Mouse (Mus musculus) ES-E14 (cell line): ENCODE results near the gene Shc1.

Experiments used
- HCFC1 ChIP-seq: IDR thresholded peaks from 2 replicates; pipeline ENCODE4 v1.6.1; 2012; ENCODE audit warnings: low read length, inconsistent platforms, borderline replicate concordance; ENCODE audit not compliant: insufficient read depth
- MAFK ChIP-seq: IDR thresholded peaks from 2 replicates; pipeline ENCODE4 v1.6.1; 2014; ENCODE audit warnings: mild to moderate bottlenecking, low read depth, low read length, inconsistent platforms; ENCODE audit not compliant: insufficient read depth
- ZC3H11A ChIP-seq: IDR thresholded peaks from 2 replicates; pipeline ENCODE4 v1.6.1; 2012; ENCODE audit warnings: low read depth, mild to moderate bottlenecking, inconsistent platforms, low read length, borderline replicate concordance
- ZNF384 ChIP-seq: IDR thresholded peaks from 2 replicates; pipeline ENCODE4 v1.6.1; 2012; ENCODE audit warnings: low read depth, low read length, inconsistent platforms

DNA sequence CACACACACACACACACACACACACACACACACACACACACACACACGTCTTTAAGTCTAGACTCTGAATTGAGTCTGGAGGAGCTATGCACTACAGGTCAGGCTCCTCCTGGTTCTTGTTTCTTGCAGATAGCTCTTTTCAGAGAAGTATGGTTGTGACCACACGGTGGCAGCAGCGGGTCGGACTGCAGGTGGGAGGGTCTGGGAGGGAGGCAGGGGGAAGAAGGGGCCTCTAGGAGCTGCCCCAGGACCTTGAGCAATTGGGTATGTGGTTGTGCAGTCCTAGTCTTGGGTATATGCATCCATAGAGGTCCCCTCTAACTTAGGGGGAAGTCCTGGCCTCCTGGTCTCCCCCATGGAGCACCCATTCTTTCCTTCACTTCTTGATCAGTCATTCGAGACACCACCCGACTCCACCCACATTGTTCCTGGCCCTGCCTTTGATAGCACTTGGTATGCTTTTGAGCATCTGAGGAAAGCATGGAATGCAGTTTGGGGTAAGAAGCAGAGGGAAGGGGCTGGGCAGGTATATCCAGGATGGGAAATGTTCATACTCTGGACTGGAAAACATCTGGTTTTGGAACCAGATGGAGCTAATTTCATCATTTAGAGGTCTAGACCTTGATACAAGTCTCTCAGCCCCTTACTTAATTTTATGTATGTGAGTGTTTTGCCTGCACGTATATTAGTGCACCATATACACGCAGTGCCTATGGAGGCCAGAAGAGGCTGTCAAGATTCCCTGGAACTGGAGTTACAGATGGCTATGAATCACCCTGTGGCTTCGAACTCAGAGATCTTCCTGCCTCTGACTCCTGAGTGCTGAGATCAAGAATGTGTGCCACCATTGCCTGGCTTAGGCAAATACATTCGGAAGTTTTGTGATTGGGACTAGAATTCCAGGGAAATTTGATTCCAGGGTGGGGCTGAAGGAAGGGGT is 38.8 kb downstream of the Shc1 start:
- no peak for TF ChIP-seq HCFC1
- no peak for TF ChIP-seq ZNF384
- TF ChIP-seq ZC3H11A, result no peak
- no peak for TF ChIP-seq MAFK
